Mouse (Mus musculus) bone marrow macrophage, adult 2 months (primary cell): ENCODE results near the gene Zfp800.

Experiments
- CTCF ChIP-seq: IDR thresholded peaks from 2 replicates; pipeline ENCODE4 v1.5.1; 2012; ENCODE audit warnings: low read depth, mild to moderate bottlenecking, low read length, moderate library complexity
- POLR2A ChIP-seq: IDR thresholded peaks from 2 replicates; pipeline ENCODE4 v1.6.1; 2012; ENCODE audit warnings: mild to moderate bottlenecking, low read depth, low read length, borderline replicate concordance

DNA sequence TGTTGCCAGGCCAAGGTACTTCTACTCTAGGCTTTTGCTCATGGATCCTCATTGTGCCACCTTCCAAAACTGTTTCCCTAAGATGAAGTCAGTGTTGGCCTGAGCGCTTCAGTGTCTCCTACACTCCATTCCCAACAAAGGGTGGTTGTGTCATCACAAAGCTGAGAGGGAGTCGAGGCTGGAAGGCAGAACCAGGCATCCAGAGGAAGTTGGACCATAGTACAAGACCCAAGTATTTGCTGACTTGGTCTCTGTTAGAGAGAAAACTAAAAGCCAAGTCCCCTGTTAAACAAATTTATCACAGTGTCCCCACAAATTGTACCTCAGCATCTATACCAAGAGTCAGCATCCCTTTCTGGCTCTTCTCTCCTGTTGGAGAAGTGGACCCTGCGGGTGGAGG lies 30.5 kb upstream of the Zfp800 start, which contains the start of gene Gcc1:
- no peak for TF ChIP-seq CTCF
- no peak for TF ChIP-seq POLR2A
